Mouse (Mus musculus): ENCODE data around the gene Ubr3.
"Not testable (repeated sequence)": the region's sequence is repeated elsewhere in the genome, so short reads cannot be mapped to it uniquely, and the experiment has no call there.

DNA sequence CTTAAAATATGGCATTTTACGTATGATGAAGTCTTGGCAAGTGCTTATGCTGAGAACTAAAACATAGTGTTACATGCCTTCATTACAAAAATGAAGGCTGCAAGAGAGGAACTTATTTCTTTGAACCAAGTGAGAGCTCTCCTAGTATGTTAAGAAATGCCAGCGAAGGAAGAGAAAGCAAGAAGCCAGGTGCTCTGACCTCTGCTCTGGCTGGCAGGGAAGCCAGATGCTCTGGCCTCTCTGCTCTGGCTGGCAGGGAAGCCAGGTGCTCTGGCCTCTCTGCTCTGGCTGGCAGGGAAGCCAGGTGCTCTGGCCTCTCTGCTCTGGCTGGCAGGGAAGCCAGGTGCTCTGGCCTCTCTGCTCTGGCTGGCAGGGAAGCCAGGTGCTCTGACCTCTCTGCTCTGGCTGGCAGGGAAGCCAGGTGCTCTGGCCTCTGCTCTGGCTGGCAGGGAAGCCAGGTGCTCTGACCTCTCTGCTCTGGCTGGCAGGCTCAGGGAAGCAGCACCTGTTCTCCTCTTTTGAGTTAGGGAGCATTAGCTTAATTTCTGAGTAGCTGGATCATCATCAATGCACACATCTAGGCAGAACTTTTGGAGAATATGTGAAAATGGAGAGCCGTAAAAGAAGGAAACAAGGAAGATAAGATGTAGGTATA is 97.2 kb downstream of the Ubr3 start:
- TF ChIP-seq CTCF (IDR thresholded peaks at IDR 0.05; ENCODE audit: extremely low read depth, insufficient read length, insufficient replicate concordance, low read depth, low read length); POLR2A (IDR thresholded peaks at IDR 0.05; ENCODE audit: low read depth, low read length): not testable (repeated sequence)

All from small intestine, adult 2 months (tissue).